Mouse (Mus musculus): Measurements from ENCODE around the gene Chtop. TPM values are rescaled to one million over a fixed set of nuclear protein-coding genes. Genes with fewer than 3 reads are reported as not detected.

Gene Chtop
- polyA plus RNA-seq, 1 experiment from 2014 or later: 203 TPM

DNA sequence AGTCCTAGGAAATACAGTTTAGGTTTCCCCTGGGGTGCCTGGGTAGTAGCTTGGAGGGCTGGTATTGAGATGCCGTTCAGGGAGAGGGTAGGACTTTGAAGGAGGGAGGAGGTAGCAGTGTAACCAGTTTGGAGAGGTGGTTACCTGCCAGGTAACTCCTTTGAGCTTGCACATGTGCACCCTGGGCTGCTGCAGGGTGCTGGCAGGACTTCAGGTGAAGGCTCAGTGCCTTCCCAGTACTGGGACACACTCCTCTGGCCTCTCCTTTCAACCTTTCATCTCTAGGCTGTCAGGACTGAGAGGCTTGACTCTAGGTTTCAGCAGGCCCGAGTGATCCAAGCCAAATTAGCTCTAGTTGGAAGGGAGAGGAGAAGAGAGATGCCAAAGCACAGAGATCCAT lies 16.8 kb upstream of the Chtop start:
- 79% methylated on average over 2 of the region's 2 CpGs for WGBS

DNA sequence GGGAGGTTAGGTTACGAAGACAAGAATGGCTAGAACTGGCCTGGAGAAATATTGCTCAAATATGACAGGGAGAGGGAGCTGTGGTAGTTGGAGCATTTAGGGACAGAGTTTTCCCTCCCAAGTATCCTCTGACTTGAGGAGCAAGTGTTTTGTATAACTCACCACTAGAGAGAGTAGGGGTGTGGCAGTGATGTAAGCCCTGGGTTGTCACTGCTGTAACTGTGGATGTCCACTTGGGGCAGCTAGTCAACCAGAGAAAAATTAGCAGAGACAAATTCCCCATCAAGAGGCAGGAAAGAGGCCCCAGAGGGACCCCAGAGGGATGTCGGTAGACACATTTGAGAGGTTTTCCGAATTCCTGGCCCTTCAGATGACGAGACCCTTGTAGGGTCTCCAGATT lies 16.1 kb upstream of the Chtop start:
- Histone ChIP-seq H3K27me3 (0 out of 2 replicates have a peak, but pooled peaks cover 4% of the 10 kb centered on the region), H3K36me3 (no peaks in the 10 kb centered on the region), H3K9me3 (replicated peaks) (no peaks in the 10 kb centered on the region), H3K27ac (no peak overlapping the region), H3K4me3 (no peak overlapping the region), H3K4me1 (no peaks in the 10 kb centered on the region), H3K9ac (no peak overlapping the region), H3K4me2 (replicated peaks) (no peak overlapping the region)
- WGBS: 59% methylated on average over 4 of the region's 4 CpGs
- no peak for ATAC-seq (ENCODE audit: low FRiP score)

More for the DNA sequence above, 16.8 kb upstream of the Chtop start:
- no peak overlapping the region for H3K4me2 ChIP-seq (replicated peaks)
- no peak overlapping the region for H3K4me3 ChIP-seq
- no peaks in the 10 kb centered on the region for H3K4me1 ChIP-seq
- H3K27me3 ChIP-seq: 0 out of 2 replicates have a peak, but pooled peaks cover 4% of the 10 kb centered on the region
- H3K27ac ChIP-seq: no peak overlapping the region
- no peaks in the 10 kb centered on the region for H3K9me3 ChIP-seq (replicated peaks)
- no peak for ATAC-seq (ENCODE audit: low FRiP score)
- no peaks in the 10 kb centered on the region for H3K36me3 ChIP-seq
- no peak overlapping the region for H3K9ac ChIP-seq

DNA sequence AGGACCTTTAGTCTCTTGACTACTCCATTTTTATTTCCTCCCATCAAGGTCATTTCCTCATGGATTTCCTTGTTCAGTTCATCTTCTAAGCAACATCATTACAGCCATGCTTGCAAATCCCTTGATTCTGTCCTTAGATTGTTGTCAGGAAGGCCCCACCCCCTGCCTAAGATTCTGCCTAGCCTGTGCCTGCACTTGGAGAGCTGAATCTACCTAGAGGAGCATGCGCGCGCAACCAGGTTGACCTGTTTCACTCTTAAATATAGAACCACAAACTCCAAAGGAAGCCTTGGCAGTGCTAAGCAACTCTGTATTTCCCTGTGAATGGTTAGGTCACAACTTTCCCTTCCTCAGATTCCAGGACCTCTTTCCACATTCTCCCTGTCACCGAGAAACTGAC lies 8.4 kb upstream of the Chtop start:
- peaks cover 14% of the 10 kb centered on the region; the same call in 1 of the 2 replicates for H3K4me1 ChIP-seq
- H3K4me2 ChIP-seq (replicated peaks): no peak overlapping the region
- H3K36me3 ChIP-seq: no peaks in the 10 kb centered on the region
- ATAC-seq (ENCODE audit: low FRiP score): no peak
- H3K27ac ChIP-seq: no peak overlapping the region
- H3K4me3 ChIP-seq: no peak overlapping the region
- 87% methylated on average over 4 of the region's 4 CpGs for WGBS
- no peaks in the 10 kb centered on the region for H3K9me3 ChIP-seq (replicated peaks)
- H3K27me3 ChIP-seq: peaks cover 33% of the 10 kb centered on the region
- no peak overlapping the region for H3K9ac ChIP-seq

DNA sequence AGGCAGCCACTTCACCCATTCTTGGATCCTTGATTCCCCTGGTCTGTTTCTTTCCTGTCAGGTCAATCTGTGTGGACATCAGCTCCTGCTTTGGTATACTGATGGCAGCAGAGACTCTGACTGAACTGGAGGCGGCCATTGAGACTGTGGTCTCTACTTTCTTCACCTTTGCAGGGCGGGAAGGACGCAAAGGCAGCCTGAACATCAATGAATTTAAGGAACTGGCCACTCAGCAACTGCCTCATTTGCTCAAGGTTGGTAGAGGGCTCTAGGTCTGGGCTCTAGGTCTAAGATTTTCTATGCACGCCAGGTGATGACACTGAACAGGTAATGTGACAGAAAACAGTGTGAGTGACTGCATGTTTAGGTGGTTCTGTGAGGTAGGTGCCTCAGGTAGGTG lies 6.5 kb upstream of the Chtop start:
- no peak for ATAC-seq (ENCODE audit: low FRiP score)
- H3K27me3 ChIP-seq: peaks cover 41% of the 10 kb centered on the region
- H3K4me1 ChIP-seq: peaks cover 14% of the 10 kb centered on the region; the same call in 1 of the 2 replicates
- no peak overlapping the region for H3K9ac ChIP-seq
- H3K4me2 ChIP-seq (replicated peaks): no peak overlapping the region
- 86% methylated on average over 4 of the region's 4 CpGs for WGBS
- no peaks in the 10 kb centered on the region for H3K9me3 ChIP-seq (replicated peaks)
- H3K4me3 ChIP-seq: no peak overlapping the region
- H3K27ac ChIP-seq: no peak overlapping the region
- H3K36me3 ChIP-seq: no peaks in the 10 kb centered on the region

DNA sequence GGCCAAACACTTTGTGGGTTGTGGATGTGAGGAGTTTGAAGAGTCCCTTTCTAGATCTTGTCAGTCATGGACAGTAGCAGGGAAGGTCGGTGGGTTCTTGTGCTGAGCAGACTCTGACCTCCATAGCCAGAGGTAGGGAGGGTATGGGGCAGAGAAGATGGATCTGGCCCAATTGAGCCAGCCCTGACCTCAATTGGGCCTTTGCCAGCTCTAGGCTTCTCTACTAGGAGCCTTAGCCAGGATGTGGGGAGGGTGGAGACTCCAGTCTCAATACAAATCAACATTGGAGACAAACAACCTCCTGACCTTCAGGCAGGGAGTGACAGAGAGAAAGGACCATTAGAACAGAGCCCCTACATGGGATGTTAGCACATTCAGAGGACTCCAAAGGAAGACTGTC lies 5.9 kb upstream of the Chtop start:
- WGBS: 33% methylated on average over 1 of the region's 1 CpGs
- Histone ChIP-seq H3K4me1 (peaks cover 14% of the 10 kb centered on the region; the same call in 1 of the 2 replicates), H3K9me3 (replicated peaks) (no peaks in the 10 kb centered on the region), H3K4me2 (replicated peaks) (peak overlapping the region; percentile 64), H3K27me3 (peaks cover 41% of the 10 kb centered on the region), H3K27ac (no peak overlapping the region), H3K36me3 (no peaks in the 10 kb centered on the region), H3K9ac (peak overlapping the region; percentile 10; the same call in 1 of the 2 replicates), H3K4me3 (peak overlapping the region; percentile 29)
- no peak for ATAC-seq (ENCODE audit: low FRiP score)

DNA sequence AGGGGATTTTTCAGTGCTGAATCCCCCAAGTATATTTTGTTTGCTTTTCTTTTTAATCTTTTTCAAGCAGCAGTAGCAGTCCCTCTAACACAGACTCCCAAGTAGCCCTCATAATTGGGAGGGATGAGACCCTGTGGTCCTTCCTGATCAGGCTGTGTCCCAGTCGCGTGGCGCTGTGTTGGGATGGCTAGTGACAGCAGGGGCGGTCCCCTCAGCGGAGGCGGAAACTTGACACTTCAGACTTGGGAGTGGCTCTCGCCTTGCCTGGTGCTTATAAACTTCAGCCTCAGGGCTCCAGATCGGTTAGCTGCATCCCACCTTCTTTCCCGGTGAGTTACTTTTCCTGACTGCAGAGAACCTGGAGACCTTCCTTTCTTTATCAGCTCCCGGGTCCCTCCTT lies 5.4 kb upstream of the Chtop start:
- H3K4me2 ChIP-seq (replicated peaks): peak overlapping the region; percentile 64
- peaks cover 41% of the 10 kb centered on the region for H3K27me3 ChIP-seq
- ATAC-seq (ENCODE audit: low FRiP score): peak; percentile 52; the same call in 1 of the 2 replicates
- no peak overlapping the region for H3K27ac ChIP-seq
- no peaks in the 10 kb centered on the region for H3K9me3 ChIP-seq (replicated peaks)
- peak overlapping the region; percentile 10; the same call in 1 of the 2 replicates for H3K9ac ChIP-seq
- peak overlapping the region; percentile 29 for H3K4me3 ChIP-seq
- peaks cover 14% of the 10 kb centered on the region; the same call in 1 of the 2 replicates for H3K4me1 ChIP-seq
- H3K36me3 ChIP-seq: no peaks in the 10 kb centered on the region
- 1% methylated on average over 10 of the region's 10 CpGs for WGBS

DNA sequence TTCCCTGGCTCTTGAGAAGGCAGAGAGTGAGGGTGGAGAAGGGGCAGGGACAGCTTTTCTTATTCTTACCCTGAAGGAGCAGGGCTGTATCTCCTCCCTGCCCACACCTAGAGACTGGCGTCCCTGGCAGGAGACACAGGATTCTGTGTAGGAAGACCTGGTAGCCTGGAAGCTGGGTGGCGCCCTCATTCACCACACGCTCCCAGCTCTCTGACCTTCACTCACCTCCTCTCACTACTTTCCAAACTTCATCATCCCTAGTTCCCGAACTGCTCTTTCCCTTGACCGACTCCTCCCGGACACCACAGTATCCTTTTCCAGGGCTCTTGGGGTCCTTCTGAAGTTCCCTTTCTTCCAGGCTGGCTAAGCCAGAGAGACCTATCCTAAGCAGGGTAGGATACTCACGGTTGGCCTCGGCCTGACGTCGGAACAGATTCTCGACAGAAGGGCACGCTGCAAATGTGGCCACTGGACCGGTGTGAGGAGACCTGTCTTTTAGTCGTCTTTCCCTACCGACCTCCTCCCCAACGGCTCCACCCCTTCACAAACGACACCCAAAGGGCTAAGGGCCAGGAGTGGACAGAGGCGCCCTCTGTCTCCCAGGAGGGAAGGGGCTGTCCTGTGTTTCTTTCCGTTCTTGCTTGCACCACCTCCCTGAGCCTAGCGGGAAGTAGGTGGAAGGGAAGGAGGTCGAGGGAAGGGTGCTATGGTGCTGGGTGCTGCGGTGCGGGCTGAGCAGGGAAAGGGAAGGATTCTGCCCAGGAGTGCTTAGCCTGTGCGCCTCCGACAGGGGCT lies 4.7 kb upstream of the Chtop start, which contains the start of the genes S100a1 and S100a13:
TSS of gene S100a1 (minus strand) at position 597 of the 795 bp plus-strand sequence.
TSS of gene S100a13 (plus strand) at position 640 of the 795 bp plus-strand sequence.
- ATAC-seq (ENCODE audit: low FRiP score): peak; percentile 26; the same call in 1 of the 2 replicates
- Histone ChIP-seq H3K36me3 (no peaks in the 10 kb centered on the region), H3K4me3 (peak within 1 kb of the TSS; percentile 29), H3K27ac (no peak within 1 kb of the TSS), H3K9ac (peak within 1 kb of the TSS; percentile 46), H3K4me1 (peaks cover 14% of the 10 kb centered on the region; the same call in 1 of the 2 replicates), H3K27me3 (peaks cover 41% of the 10 kb centered on the region), H3K4me2 (replicated peaks) (peak within 1 kb of the TSS; percentile 64), H3K9me3 (replicated peaks) (no peaks in the 10 kb centered on the region)
- 4% methylated on average over 25 of the region's 25 CpGs for WGBS

DNA sequence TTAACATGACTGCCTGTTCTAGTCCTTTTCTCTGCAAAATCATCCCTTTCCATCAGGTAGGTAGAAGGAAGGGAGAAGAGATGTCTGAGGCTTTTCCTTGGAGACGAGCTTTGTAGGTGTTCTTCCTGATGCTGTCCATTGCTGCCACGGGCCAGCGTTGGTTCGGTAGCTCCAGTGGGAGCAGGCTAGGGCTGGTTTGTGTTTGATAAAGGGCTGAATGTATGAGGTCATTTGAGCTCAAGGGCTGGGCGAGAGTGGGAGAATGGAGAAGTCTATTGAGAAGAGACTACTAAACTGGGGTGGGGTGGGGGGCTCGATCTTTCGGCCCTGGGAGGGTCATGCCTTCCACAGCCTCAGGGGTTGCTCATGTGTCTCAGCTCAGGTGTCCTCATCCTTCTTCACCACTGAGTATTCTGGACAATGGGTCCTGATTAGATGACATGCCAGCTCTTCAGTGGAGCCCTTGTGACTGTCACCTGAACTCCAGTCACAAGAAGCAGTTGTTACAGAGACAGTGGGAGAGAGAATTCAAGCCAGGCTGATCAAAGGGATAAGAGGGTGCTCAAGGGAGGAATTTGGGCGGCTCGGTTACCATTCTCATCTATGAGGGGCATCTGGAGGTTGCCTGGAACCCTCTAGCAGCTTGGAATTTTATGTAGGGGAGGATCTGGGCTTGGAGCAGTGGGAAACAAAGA lies 3.8 kb upstream of the Chtop start:
- H3K27ac ChIP-seq: no peak overlapping the region
- peaks cover 41% of the 10 kb centered on the region for H3K27me3 ChIP-seq
- H3K9ac ChIP-seq: no peak overlapping the region
- no peak overlapping the region for H3K4me3 ChIP-seq
- H3K4me1 ChIP-seq: peaks cover 16% of the 10 kb centered on the region
- H3K9me3 ChIP-seq (replicated peaks): no peaks in the 10 kb centered on the region
- ATAC-seq (ENCODE audit: low FRiP score): no peak
- 75% methylated on average over 9 of the region's 9 CpGs for WGBS
- H3K36me3 ChIP-seq: no peaks in the 10 kb centered on the region
- H3K4me2 ChIP-seq (replicated peaks): no peak overlapping the region; the same call in 1 of the 2 replicates

DNA sequence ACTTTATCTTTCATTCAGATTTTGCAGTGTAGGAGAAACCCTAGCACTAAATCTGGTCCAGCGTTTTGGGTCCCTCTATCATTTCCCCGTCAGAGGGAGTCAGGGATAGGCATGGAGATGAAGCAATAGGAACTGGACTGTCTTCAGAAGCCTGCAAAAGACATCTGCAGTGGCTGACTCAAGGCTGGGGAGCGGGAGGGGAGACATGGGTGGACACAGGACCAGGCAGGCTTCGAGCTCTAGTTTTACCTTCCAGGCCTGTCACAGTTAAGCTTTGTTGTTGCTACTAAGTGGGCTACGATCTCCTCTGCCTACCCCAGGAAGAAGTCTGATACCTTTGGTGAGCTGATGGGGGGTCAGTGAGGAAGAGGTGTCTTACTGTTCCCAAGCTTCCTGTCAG lies 3.0 kb upstream of the Chtop start:
- Histone ChIP-seq H3K4me3 (no peak overlapping the region), H3K9me3 (replicated peaks) (no peaks in the 10 kb centered on the region), H3K27me3 (peaks cover 41% of the 10 kb centered on the region), H3K4me1 (peaks cover 24% of the 10 kb centered on the region), H3K4me2 (replicated peaks) (no peak overlapping the region), H3K27ac (no peak overlapping the region), H3K9ac (no peak overlapping the region), H3K36me3 (0 out of 2 replicates have a peak, but pooled peaks cover 2% of the 10 kb centered on the region)
- no peak for ATAC-seq (ENCODE audit: low FRiP score)
- 85% methylated on average over 5 of the region's 5 CpGs for WGBS

DNA sequence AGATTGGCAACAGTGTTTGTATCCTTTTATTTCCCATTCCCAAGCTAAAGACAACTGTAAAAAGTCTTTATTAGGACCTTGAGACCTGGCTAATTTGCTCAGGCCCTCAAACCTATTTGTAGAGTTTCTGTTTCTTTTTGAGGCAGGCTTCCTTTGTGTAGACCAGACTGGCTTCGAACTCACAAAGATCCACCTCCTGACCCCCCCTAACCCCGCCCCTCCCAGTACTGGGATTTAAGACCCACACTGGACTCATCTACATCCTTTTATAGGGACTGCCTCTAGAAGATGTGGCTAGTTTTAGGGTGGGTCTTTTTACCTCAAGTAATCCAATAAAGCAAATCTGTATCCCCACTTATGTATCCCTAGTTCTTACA lies 437 bp upstream of the Chtop start:
- peaks cover 19% of the 10 kb centered on the region for H3K4me1 ChIP-seq
- no peak overlapping the region for H3K9ac ChIP-seq
- WGBS: 8% methylated on average over 2 of the region's 2 CpGs
- ATAC-seq (ENCODE audit: low FRiP score): peak; percentile 35
- 0 out of 2 replicates have a peak overlapping the region, but pooled peaks have one; percentile 94 for H3K27ac ChIP-seq
- H3K4me3 ChIP-seq: peak overlapping the region; percentile 91
- peaks cover 26% of the 10 kb centered on the region for H3K36me3 ChIP-seq
- H3K9me3 ChIP-seq (replicated peaks): no peaks in the 10 kb centered on the region
- peak overlapping the region; percentile 79 for H3K4me2 ChIP-seq (replicated peaks)
- H3K27me3 ChIP-seq: peaks cover 29% of the 10 kb centered on the region

DNA sequence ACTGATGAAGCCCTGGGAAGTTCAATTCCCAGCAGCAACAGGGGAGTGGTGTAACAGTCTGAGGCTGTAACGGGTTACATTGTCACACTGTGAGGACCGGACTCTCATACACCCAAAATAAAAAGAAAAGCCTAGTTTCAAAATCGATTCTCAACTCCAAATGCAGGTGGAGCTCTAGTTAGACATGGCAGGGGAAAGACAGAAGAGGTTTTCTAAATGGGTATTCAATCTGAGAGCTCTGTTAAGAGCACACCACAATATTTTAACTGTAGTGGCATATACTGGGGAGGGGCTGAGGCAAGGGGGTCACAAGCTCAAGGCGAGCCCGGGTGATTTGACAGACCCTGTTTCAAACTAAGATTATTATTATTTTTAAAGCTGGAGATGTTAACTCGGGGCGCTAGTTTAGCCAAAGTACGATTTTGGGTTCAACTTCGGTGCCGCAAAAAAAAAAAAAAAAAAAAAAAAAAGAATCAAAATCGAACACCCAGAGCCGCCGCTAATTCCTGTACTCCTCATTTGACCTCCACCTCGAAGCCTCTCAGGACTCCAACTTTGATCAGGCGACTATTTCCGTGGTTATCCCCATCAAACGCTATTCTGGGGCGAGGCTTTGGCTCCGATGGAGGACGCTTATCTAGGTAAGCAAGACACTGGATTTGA lies 880 bp downstream of the Chtop start:
- Histone ChIP-seq H3K27ac (peak overlapping the region; percentile 94), H3K4me3 (peak overlapping the region; percentile 91), H3K36me3 (peaks cover 38% of the 10 kb centered on the region), H3K9ac (peak overlapping the region; percentile 95), H3K9me3 (replicated peaks) (no peaks in the 10 kb centered on the region), H3K27me3 (peaks cover 16% of the 10 kb centered on the region), H3K4me1 (peaks cover 13% of the 10 kb centered on the region), H3K4me2 (replicated peaks) (peak overlapping the region; percentile 79)
- no peak for ATAC-seq (ENCODE audit: low FRiP score)
- WGBS: 4% methylated on average over 20 of the region's 20 CpGs

DNA sequence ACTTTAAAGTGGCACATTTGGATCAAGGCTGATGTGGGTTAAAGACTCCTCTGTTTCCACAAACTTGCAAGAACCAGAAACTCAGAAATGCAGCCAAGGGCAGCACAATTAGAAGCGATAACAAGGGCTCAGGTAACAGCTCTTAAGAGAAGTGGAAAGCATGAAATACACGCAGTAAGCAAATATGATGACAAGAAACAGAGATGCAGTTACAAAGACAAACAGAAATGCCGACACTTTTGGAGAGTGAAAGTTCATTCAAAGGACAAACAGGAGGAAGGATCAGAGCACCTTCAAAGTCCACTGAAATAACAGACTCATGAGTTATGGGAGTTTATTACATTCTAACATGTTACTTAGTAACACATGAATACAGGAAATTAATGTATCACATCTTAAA lies 2.9 kb downstream of the Chtop start:
- Histone ChIP-seq H3K27ac (no peak overlapping the region), H3K4me3 (no peak overlapping the region), H3K36me3 (peaks cover 59% of the 10 kb centered on the region), H3K9me3 (replicated peaks) (no peaks in the 10 kb centered on the region), H3K27me3 (peaks cover 5% of the 10 kb centered on the region; the same call in 1 of the 2 replicates), H3K4me2 (replicated peaks) (no peak overlapping the region), H3K4me1 (peaks cover 13% of the 10 kb centered on the region), H3K9ac (no peak overlapping the region)
- 95% methylated on average over 3 of the region's 3 CpGs for WGBS
- ATAC-seq (ENCODE audit: low FRiP score): no peak
